Mouse (Mus musculus) cerebellum, adult (tissue): Measurements from ENCODE around the gene Ric1.

Source experiments
- ATAC-seq: cut with Nextera tagmentation; 2 replicates; pipeline ENCODE4 v1.9.2; 2017; ENCODE audit warnings: mild to moderate bottlenecking, moderate library complexity, mixed read lengths; ENCODE audit not compliant: insufficient number of reproducible peaks, low FRiP score, low TSS enrichment

Ric1 gene

DNA sequence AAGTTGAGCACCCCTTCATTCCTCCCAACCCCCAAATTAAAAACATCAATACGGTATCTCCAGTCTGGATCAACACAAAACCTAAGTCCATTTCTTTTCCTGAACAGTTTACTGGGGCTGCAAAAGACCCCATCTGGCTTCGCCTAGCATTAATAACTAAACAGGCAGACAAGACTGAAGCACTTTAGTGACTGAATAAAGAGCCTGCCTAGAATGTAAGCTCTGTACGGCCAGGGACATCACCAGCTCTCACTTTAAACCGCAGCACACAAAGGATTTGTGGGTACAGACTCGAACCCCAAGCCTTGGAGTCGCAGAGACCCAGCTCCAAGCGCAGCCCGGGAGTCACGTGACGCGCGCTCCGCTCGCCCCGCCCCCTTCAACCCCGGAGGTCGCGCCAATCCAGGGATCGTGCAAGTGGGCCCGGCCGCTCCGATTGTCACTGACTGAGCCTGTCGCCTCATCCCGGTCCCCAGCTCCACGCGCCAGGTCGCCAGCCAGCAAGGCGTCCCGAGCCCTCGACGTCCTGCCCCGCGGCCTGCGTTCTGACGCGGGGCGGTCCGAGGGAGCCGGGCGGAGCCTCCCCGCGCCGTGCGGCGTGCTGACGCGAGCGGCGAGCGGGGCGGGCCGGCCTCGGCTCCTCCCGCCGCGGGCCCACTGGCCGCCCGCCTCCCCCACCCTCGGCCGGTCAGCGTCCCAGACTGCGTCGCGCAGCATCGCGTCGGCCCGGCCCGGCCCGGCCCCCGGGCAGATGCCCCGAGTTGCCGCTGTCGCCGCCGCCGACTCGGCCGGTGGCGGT, at the start of gene Ric1:
Ric1 (plus strand) TSS at position 646 of the 799 bp plus-strand sequence.
- ATAC-seq = peak; percentile 96

- ATAC-seq = no peak
These were observed 49.7 kb upstream of the Ric1 start for GRCm38 (mm10) chr19:29472424-29472823.

DNA sequence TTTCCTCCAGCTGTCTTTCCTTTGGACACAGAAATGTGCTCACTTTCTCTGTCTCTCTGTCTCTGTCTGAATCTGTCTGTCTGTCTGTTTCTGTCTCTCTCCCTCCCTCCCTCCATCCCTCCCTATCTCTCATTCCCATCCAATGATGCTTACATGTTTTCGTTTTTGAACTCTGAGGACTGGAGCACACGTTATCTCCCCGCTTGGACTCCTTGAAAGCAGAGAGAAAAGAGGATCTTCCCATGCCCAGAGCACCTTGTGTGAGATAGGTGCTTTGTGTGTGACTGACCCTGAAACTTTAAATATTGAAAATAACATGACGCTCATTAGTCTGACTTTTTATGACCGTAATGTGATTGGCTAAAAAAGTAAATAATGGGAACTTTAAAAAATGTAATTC, 49.1 kb upstream of the Ric1 start:
- no peak for ATAC-seq

GRCm38 (mm10) chr19:29474803-29475202, 47.3 kb upstream of the Ric1 start:
- ATAC-seq = no peak

DNA sequence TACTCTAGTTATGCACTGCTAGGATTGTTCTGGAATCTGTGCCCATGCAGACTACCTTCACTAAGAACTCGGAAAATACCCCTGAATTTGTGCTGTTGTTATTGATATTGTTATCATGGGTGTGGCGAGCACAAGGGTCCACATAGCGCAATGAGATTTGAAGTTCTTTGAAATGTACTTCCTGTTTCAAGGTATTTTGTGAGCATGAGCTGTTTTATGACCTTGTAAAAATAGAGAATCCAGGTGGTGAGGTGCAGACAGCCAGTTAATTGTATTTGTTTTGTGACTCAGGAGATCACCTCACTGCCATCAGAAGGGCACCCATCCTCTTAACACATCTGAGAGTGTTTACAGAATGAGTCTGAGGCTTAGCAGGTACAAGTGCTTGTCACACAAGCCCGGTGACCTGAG, 46.9 kb upstream of the Ric1 start:
- no peak for ATAC-seq

- no peak for ATAC-seq
These were observed 43.5 kb upstream of the Ric1 start for GRCm38 (mm10) chr19:29478598-29478997.

DNA sequence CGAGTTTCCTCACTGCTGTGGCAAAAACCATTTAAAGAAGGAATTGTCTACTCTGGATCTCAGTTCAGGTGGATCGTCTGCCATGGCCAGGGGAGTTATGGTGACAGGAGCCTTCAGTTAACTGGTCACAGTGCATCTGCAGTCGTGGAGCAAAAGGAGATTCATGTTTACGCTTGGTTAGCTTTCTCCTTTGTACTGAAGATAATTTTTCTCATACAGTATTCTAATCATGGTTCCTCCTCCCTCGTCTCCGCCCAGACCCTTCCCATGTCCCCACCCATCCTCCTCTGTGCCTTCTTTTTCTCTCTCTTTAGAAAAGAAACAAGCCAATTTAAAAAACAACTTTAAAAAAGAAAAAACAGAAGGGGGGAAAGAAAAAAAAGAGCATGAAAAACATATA, 40.5 kb upstream of the Ric1 start:
- ATAC-seq = no peak

- ATAC-seq = no peak
These were observed 39.9 kb upstream of the Ric1 start for GRCm38 (mm10) chr19:29482148-29482547.

DNA sequence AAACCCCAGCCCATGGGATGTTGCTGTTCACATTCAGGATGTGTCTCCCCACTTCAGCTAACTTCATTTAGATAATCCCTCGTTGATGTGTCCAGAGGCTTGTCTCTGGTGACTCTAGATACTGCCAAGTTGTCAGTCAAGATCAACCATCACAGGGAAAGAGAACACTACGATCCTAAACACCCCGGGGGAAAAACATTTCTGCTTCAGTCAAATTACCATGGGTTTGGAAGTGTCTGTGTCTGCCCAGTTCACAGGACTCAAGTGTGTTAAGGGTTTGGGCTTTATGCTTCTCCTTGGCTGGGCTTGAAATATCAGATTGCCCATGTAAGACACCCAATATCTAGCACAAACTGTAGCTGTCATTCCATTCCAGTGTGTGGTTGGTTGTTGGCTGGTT, 39.4 kb upstream of the Ric1 start:
- no peak for ATAC-seq

DNA sequence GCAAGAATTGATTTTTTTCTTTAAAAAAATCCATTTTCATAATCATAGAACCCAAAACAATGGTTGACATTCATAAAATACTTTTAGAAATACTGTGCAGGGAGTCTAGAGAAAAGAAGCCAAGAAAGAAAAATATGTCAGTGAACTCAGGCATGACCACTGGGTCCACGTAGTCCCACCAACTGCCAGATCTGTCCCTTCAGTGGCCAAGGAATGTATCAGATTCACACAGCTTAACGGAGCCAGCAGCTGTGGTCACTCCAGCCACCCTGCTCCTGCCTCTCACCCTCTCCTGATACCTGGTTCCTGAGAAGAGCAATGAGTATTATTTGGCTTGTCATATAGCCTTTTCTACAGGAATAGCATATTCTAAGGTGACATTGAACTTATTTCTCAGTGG, 38.7 kb upstream of the Ric1 start:
- ATAC-seq = no peak

DNA sequence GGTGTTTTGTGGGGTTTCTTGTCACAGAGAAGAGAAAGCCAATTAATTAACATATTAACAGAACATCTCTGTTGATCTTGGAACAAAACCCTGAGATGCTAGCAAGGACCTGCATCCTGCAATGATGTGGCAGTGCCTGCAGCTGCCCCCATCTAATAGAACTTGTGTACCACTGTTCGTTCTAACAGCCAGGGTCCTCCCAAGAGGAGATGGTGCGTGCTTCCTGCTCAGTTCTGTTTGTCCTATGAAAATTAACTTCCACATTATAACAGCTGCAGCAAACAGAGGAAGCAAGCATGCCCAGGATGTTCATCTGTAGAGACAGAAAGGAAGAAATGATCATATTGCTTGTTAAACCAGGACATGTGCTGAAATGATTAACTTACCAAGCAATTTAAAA, 37.5 kb upstream of the Ric1 start:
- ATAC-seq = no peak

- no peak for ATAC-seq
These were observed 36.7 kb upstream of the Ric1 start for GRCm38 (mm10) chr19:29485257-29485948.

DNA sequence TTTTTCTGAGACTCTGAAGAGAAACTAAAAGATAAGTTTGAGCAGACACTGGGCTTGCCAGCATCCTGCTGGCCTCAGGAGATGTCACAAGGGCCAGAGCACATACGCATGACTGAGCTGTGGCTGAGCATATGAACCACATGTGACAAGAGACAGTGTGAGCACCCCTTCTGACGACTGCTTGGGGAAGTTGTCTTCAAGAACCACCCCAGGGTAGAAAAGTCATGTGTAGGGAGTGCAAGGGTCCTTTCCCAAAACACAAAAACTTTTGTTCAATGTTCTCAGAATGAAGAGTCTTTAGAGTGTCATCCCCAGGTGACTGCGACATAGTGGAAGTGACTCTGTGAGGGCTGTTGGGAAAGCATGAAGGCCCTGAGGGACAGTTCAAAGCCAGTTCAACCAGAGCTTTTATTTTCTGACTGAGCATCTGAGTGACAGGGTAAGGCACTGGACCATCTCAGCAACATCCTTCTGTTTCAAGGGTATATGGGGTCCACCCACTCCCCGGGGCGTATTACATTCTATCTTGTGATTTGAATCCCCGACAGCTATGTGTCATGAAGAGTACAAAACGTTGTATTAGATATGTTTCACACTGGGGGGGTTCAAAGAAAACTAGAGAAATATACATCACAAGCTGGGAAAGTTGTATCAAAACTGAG, 35.4 kb upstream of the Ric1 start:
- no peak for ATAC-seq

DNA sequence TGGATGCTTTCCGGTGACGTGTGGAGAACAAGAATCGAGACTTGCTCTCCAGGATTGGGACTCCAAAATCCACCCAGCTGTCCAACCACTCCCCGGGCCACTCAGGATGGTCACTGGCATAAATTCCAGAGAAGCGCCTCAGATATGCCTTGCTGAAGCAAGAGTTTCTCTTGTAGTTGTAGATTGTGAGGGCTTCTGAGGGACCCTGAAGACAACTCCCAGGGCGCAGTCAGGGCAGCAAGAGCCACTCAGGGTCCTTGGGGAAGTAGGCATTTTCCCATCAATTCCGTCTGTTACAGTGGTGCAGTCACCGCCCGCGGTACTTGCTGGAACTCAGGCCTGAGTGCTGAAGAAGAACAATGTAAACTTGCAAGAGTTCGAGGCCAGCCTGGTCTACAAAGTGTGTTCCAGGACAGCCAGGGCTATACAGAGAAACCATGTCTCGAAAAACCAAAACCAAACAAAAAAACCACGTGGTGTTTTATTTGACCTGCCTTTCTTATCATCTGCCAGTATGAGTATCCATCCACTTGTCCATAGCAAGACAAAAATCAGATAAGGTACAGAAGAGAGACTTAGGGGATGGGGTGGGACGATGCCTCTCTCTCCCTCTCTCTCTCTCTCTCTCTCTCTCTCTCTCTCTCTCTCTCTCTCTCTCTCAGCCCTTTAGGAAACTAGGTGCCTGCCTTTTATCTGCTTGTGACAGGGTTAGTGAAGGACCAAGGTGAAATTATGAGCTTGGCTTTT, 34.6 kb upstream of the Ric1 start:
- no peak for ATAC-seq

DNA sequence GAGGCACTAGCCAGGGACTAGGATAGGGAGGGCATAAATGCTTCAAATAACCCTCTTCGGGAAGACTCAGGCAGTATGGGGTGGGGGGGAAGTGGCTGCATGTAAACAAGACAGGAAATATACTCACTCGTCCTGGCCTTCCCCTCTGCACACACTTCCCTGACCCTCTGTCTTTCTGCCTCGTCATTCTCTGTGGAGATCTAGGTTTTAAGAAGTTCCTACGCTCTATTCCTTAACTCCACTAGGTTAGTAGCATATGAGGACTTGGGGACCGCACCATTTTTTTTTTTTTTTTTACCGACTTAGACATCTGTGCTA, 34.0 kb upstream of the Ric1 start:
- ATAC-seq = no peak

DNA sequence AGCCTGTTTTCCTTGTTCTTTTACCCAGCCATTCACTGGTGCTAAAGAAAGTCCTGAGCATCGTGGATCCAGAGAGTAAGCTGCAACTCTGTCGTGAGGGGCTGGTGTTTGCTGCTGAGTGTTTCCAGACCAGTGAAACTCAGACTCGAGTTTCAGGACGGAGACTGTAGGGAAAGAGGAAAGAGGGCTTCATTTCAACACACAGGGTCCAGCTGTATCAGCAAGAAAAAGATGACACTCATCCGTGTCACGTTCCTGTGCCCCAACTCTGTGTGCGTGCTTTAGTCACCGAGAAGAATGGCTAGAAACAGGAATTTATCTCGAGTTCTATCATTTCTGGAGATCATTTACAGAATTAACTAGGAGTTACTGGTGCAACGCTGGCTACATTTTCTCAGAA, 33.7 kb upstream of the Ric1 start:
- ATAC-seq = no peak

GRCm38 (mm10) chr19:29489785-29490284, 32.2 kb upstream of the Ric1 start:
- no peak for ATAC-seq

- no peak for ATAC-seq
These were observed 30.6 kb upstream of the Ric1 start for GRCm38 (mm10) chr19:29491467-29491866.

DNA sequence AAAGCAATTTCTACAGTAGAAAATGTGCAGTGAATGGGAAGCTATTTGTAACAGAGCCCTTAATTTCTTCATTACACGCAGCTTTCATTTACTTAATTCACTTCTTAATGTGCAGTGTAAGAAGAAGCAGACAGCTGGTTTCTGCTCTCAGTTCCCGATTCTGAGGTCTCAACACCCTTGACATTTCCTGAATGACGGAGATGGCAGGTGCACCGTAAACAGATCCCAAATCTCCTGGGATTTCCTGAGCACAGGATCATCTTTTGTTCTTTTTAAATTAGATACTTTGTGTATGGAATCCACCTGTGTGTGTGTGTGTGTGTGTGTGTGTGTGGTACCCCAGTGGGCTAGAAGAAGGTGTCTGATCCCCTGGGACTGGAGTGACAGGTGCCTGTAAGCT, 27.6 kb upstream of the Ric1 start:
- ATAC-seq = no peak

DNA sequence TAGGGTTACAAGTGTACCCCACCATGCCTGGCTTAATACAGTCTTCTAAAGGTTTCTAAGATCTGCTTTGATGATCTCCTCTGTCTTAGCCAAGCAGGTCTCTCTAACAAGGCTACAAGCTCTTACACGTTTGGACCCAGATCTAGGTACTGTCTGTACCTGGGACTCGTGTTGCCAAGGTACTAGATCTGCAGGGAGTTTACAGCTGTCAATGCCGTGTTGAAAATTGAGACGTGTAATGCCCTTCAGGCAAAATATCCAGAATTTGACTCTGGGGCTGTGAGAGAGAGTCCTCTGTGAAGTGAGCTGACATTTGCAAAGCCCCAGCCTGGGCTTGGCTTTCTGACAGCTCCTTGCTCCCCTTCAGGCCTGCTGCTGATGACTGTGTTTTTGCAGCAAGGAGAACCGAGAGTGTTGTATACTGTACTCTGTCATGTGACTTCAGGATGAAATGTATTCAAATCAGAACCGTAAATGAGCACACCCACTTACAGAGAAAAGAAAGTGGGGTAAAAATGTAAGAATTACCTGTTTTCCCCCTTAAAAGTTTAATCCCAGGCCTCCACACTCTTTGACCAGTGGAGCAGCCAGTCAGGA, 26.0 kb upstream of the Ric1 start:
- ATAC-seq = no peak
